Mouse (Mus musculus): ENCODE measurements around the gene Grk3. TPM values are rescaled to one million over a fixed set of nuclear protein-coding genes. Genes with fewer than 3 reads are reported as not detected.

The Grk3 gene
- 6.0 and 6.6 TPM in 2 replicates for polyA plus RNA-seq (2016; fragmentation: Nextera tagmentation; extraction: Ambion mirVana)

DNA sequence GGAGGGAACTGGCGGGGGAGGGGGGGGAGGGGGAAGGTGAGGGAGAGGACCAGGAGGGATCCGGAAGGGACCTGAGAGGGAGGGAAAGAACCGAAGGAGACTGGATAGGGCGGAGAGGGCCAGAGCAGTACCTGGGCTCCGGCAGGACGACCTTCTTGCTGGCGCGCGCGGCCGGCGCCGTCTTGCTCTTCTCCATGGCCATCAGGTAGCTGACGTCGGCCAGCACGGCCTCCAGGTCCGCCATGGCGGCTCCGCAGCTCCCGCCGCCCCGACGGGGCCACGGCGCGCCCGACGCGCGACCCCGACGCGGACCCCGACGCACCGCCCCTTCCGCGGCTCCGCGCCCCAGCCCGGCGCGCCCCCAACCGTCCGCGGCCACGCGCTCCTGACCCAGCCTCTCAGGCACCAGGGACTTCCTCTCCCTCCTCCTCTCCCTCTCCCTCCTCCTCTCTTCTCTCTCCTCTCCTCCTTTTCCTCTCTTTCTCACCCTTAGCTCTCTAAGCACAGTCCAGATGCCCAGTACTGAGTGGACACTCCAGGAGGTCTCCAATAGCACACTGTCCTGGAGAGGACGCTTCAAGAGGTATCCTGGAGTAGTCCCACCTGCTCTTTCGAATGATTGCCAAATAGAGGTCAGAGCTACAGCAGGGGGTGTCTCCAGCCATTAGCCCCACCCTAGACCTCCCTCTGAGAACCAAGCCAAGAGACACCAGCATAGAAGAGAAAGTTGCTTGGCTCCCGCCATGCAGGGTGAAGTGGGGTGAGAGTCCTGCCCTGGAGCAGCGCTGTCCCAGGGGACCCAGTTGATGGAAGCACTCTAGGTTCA lies at the start of gene Grk3:
TSS of gene Grk3 (minus strand) at position 556 of the 826 bp plus-strand sequence.
- Histone ChIP-seq H3K27ac (peak within 1 kb of the TSS; percentile 88), H3K4me3 (peak within 1 kb of the TSS; percentile 69), H3K27me3 (ENCODE audit: insufficient read depth, poor library complexity, severe bottlenecking) (peaks cover 41% of the 10 kb centered on the region), H3K9me3 (0 out of 2 replicates have a peak, but pooled peaks cover 3% of the 10 kb centered on the region), H3K4me1 (replicated peaks) (peaks cover 27% of the 10 kb centered on the region), H3K36me3 (no peaks in the 10 kb centered on the region)
- 4% methylated on average over 48 of the region's 52 CpGs for WGBS
- peak; percentile 62 for DNase-seq (ENCODE audit: low spot score)

DNA sequence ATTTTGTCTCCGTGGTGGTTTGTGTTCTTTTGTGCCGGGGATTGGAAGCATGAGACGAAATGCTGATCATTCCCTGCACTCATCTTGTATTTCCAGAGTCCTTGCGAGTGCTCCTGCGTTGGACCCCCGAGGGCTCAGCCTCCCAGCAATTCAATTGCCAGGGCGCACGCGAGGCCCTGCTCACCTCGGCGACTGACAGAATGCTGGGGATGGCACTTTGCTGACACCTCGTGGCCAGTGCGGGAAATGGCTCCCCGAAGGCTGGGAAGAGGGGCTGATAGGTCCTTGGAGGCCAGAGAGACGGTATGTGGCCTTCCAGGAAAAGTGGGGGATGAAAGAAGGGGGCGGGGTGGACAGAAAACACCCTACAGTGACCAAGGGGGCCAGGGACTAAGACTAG lies 38.7 kb upstream of the Grk3 start:
- H3K27me3 ChIP-seq (ENCODE audit: insufficient read depth, poor library complexity, severe bottlenecking) = peaks cover 27% of the 10 kb centered on the region
- 6% methylated on average over 16 of the region's 16 CpGs for WGBS
- no peaks in the 10 kb centered on the region for H3K36me3 ChIP-seq
- H3K27ac ChIP-seq = no peak overlapping the region
- no peaks in the 10 kb centered on the region for H3K9me3 ChIP-seq
- H3K4me3 ChIP-seq = no peak overlapping the region
- peaks cover 17% of the 10 kb centered on the region for H3K4me1 ChIP-seq (replicated peaks)
- DNase-seq (ENCODE audit: low spot score) = peak; percentile 84

DNA sequence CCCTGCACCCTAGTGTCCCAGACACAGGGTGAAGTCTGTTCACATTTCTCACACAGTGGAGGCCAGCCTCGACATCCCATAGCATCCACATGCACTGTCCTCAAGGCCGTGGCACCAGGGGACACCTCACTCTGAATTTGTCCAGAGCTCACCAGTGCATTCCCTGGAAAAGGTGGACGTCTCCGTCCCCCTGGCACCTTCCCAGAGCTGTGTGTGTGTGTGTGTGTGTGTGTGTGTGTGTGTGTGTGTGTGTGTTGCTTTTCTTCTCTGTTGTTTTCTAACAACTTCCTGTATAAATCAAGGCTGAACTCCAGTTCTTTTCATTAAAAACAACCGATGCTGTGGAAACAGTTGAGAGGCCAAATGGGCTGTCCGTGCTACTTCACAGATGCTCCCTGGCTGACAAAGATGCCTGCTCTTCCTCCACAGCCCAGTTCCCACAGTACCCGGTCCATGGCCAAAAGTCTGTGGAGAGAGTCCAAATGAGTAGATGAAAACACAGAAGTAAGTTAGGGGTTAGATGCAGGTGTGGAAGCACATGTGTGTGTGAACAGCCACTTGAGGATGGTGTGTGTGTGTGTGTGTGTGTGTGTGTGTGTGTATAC lies 35.1 kb upstream of the Grk3 start:
- 74% methylated on average over 7 of the region's 7 CpGs for WGBS
- peaks cover 15% of the 10 kb centered on the region for H3K4me1 ChIP-seq (replicated peaks)
- H3K36me3 ChIP-seq = no peaks in the 10 kb centered on the region

DNA sequence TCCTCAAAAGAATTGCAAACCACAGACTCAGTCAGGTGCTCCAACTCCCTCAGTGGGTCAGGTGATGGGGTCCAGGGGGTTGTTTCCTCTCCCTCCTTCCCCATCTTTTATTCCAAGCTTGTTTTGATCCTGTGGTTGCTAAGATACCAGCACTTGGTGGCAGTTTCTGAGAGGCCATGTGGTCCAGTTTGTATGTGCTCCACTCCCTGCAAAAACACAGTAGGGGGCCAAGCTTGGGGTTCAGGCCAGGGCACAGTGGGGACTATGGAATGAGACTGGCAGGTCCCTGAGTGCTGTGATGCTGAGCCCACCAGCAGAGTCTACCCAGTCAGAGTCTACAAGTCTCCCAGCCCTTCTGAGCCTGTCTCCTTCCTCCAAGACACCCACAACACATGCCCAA lies 34.3 kb upstream of the Grk3 start:
- Histone ChIP-seq H3K4me1 (replicated peaks) (peaks cover 20% of the 10 kb centered on the region), H3K36me3 (no peaks in the 10 kb centered on the region), H3K4me3 (no peak overlapping the region), H3K27me3 (ENCODE audit: insufficient read depth, poor library complexity, severe bottlenecking) (peaks cover 15% of the 10 kb centered on the region), H3K9me3 (no peaks in the 10 kb centered on the region), H3K27ac (peak overlapping the region; percentile 50; the same call in 1 of the 2 replicates)
- no peak for DNase-seq (ENCODE audit: low spot score)

More for the DNA sequence above, 35.1 kb upstream of the Grk3 start:
- H3K4me3 ChIP-seq = no peak overlapping the region
- no peak for DNase-seq (ENCODE audit: low spot score)
- H3K27me3 ChIP-seq (ENCODE audit: insufficient read depth, poor library complexity, severe bottlenecking) = peaks cover 23% of the 10 kb centered on the region
- H3K9me3 ChIP-seq = no peaks in the 10 kb centered on the region
- no peak overlapping the region for H3K27ac ChIP-seq

DNA sequence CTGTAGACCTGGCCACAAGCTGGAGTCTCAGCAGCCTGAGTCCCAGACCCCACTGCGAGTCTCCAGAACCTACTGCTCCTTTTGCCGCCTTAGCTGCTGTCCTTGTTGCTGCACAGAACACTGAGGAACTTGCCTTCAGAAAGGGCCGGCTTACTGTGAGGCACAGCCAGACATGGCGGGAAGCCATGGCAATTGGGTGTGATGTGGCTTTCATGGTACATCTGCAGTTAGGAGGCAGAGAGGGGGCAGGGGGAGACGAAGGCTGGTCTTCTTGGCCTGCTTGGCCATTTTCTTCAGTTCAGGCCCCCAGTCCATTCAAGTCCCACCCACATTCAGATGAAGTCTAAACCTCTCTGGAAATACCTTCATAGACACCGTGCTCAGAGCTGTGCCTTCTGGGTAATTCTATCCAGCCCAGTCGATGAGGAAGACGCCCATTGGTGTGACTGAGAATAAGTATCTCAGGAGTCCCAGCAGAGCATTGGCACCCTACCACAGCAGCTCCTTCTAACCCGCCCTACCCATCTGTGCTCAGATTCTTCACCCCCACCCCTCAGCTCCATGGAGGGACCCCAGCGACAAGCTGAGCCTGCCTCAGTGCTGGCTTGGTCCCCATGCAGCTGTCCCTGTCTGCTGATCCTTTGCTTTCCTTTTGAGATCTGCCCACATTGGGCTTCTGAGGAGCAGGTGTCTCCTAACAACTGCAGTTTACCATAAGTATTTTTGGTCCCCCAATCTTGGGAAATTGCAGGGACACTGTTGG lies 30.1 kb upstream of the Grk3 start:
- H3K4me3 ChIP-seq = no peak overlapping the region
- H3K27me3 ChIP-seq (ENCODE audit: insufficient read depth, poor library complexity, severe bottlenecking) = no peaks in the 10 kb centered on the region
- peak overlapping the region; percentile 50 for H3K27ac ChIP-seq
- WGBS = 88% methylated on average over 10 of the region's 10 CpGs
- peaks cover 46% of the 10 kb centered on the region for H3K4me1 ChIP-seq (replicated peaks)
- no peaks in the 10 kb centered on the region for H3K9me3 ChIP-seq
- DNase-seq (ENCODE audit: low spot score) = no peak
- no peaks in the 10 kb centered on the region for H3K36me3 ChIP-seq

DNA sequence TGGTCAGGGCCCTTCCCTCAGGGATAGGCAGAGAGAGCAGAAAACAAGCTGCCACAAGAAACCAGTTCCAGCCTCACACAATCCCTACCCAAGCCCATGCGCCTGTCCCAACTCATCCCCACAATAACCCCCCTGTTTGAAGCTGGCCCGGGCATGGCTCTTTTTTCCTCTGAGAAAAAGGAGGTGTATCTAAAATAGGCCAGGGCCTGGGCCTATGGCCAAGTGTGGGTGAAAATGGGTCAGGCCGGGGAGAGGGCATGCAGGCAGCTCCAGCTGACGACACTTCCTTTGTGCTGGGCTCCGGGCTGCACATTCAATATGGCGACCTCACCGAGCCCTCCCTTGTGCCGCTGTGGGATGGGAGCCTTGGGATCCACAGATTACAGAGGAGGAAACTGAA lies 27.9 kb upstream of the Grk3 start:
- no peak for DNase-seq (ENCODE audit: low spot score)
- Histone ChIP-seq H3K27me3 (ENCODE audit: insufficient read depth, poor library complexity, severe bottlenecking) (no peaks in the 10 kb centered on the region), H3K4me3 (no peak overlapping the region), H3K4me1 (replicated peaks) (peaks cover 40% of the 10 kb centered on the region), H3K9me3 (no peaks in the 10 kb centered on the region), H3K36me3 (no peaks in the 10 kb centered on the region), H3K27ac (peak overlapping the region; percentile 80)
- 86% methylated on average over 8 of the region's 8 CpGs for WGBS

DNA sequence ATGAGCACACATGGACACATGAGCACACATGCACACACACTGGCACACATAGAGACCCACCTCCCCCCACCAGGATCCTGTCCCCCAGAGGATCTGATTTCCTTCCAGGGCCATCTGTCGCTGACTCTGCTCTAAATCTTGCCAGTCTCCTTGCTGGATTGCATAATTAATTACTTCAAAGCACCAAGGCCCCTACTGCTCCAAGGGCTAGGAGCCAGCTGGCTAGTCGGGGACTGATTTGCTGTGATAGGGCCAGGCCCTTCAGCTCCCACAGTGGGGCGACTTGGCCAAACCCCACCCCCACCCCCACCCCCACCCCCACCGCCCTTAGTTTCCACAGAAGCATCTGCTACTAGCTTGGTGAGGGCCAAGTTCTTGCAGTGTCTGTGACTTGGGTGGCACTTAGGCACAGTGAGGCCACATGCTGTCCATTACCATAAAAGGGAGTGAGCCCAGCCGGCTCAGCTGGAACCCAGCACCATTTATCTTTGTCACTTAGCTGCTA lies 26.0 kb upstream of the Grk3 start:
- no peaks in the 10 kb centered on the region for H3K9me3 ChIP-seq
- 17% methylated on average over 5 of the region's 5 CpGs for WGBS
- DNase-seq (ENCODE audit: low spot score) = peak; percentile 68
- H3K4me3 ChIP-seq = no peak overlapping the region
- no peaks in the 10 kb centered on the region for H3K27me3 ChIP-seq (ENCODE audit: insufficient read depth, poor library complexity, severe bottlenecking)
- peaks cover 44% of the 10 kb centered on the region for H3K4me1 ChIP-seq (replicated peaks)
- H3K27ac ChIP-seq = peak overlapping the region; percentile 80
- H3K36me3 ChIP-seq = no peaks in the 10 kb centered on the region

DNA sequence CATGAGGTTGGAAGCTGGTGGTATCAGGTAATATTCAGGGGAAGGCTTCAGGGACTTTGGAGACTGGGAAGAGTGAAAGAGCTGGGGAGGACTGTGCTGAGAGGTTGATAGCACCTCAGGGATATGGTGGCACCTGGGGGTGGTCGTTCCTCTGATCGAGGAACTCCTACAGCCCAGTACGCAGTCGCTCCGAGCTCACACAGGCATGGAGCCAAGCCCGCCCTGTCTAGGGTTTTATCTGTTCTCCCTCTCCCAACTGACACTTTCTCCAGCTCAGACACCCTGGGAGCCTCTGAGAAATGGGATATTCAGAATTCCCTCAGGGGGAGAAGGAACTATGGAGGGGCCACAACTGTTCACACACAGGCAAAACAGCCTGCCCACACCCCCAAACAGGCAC lies 25.2 kb upstream of the Grk3 start:
- Histone ChIP-seq H3K9me3 (no peaks in the 10 kb centered on the region), H3K4me3 (no peak overlapping the region), H3K27me3 (ENCODE audit: insufficient read depth, poor library complexity, severe bottlenecking) (no peaks in the 10 kb centered on the region), H3K36me3 (no peaks in the 10 kb centered on the region), H3K27ac (peak overlapping the region; percentile 80), H3K4me1 (replicated peaks) (peaks cover 45% of the 10 kb centered on the region)
- 85% methylated on average over 6 of the region's 6 CpGs for WGBS
- no peak for DNase-seq (ENCODE audit: low spot score)

DNA sequence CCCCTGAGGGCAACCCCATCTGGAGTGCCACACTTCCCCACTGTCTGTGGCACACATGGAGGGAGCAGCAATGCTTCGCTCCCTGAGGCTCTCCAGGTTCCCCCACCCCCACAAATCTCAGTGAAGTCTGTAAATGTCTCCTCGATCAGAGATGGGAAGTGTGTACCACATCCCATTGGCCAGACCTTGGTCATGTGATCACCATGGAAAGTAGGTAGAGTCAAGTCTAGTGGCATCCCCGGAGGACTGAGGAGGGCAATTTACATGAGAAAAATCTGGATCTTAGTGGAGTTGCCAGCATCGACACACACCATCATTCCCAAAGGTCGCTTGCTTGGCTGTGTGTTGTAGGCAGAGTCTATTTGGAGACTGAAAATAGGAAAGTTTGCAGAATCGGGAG lies 23.0 kb upstream of the Grk3 start:
- no peaks in the 10 kb centered on the region for H3K36me3 ChIP-seq
- no peaks in the 10 kb centered on the region for H3K9me3 ChIP-seq
- H3K27ac ChIP-seq = no peak overlapping the region
- DNase-seq (ENCODE audit: low spot score) = no peak
- H3K4me3 ChIP-seq = no peak overlapping the region
- no peaks in the 10 kb centered on the region for H3K27me3 ChIP-seq (ENCODE audit: insufficient read depth, poor library complexity, severe bottlenecking)
- H3K4me1 ChIP-seq (replicated peaks) = peaks cover 49% of the 10 kb centered on the region
- 85% methylated on average over 6 of the region's 6 CpGs for WGBS

DNA sequence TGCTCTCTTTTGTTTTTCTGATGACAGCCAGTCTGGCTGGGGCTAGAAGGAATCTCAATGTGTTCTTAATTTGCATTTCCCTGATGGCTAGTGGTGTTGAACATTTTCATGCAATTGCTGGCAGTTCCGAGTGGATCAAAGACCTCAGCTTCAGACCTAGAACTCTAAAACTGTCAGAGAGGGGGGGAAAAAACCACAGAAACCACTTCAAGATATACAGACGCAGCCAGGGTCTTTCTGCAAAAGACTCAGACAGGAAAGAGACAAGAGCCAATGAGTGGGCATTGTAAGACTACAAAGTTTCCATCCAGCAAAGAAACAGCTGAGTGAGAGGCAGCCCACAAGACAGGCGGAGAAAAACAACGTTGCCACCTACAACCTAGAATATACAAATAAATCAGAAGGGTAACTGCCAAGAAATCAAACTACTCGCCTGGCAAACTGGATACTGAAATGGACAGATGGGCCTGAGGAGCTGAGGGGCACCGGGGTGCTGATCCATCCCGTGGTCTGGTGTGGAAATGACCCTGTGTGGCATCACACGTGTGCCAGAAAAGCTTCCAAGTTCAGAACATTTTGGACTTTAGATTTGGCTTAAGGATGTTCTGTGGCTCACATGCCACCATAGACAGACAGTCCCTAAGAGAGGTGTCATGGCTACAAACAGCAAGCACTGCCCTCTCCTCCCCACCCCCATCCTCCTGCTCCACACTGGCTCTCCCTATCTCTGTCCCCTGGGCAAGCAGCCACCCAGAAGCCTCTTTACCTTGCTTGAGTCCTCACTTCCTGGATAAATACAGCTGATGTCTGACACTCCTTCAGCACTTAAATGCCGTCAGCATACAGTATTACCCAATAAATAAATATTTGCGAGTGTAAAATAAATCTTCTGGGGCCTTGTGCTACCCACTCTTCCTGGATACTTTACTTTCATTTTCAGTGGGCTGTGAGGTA lies 19.8 kb upstream of the Grk3 start:
- no peaks in the 10 kb centered on the region for H3K27me3 ChIP-seq (ENCODE audit: insufficient read depth, poor library complexity, severe bottlenecking)
- no peak overlapping the region for H3K4me3 ChIP-seq
- 71% methylated on average over 10 of the region's 10 CpGs for whole genome bisulfite sequencing
- H3K4me1 ChIP-seq (replicated peaks) = peaks cover 27% of the 10 kb centered on the region
- 0 out of 2 replicates have a peak overlapping the region, but pooled peaks have one; percentile 12 for H3K27ac ChIP-seq
- no peaks in the 10 kb centered on the region for H3K36me3 ChIP-seq
- no peaks in the 10 kb centered on the region for H3K9me3 ChIP-seq
- DNase-seq (ENCODE audit: low spot score) = no peak

DNA sequence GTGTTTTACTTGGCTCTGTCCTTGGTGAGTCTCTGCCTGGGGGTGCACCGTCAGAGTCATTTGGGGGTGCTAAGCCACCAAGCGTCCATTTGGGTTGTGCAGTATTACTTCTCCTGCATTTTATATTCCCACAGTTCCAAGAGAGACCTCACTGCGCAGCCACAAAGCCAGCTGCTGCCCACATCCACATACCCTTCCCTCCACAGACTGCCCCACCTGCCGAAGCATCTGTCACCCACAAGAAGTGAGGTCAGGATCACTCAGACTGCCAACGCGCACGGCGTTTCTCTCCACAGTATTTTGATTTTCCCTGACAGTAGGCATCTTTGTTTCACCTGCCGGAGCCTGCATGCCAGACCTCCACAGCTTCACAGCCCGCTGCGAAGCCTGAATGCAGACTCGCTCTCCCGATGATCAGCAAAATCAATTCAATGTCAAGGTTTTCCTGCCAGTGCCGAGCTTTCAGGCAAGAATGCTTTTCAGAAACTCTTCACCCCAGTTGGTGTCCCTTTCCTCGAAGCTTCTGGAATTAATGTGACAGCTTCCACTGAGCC lies 15.7 kb upstream of the Grk3 start:
- Histone ChIP-seq H3K36me3 (no peaks in the 10 kb centered on the region), H3K4me1 (replicated peaks) (peaks cover 22% of the 10 kb centered on the region), H3K9me3 (no peaks in the 10 kb centered on the region), H3K4me3 (no peak overlapping the region), H3K27me3 (ENCODE audit: insufficient read depth, poor library complexity, severe bottlenecking) (no peaks in the 10 kb centered on the region), H3K27ac (peak overlapping the region; percentile 13)
- no peak for DNase-seq (ENCODE audit: low spot score)
- WGBS = 68% methylated on average over 15 of the region's 15 CpGs
